Mouse (Mus musculus) intestine, embryonic 14.5 days (tissue): ENCODE measurements around the gene Usp39. TPM values are rescaled to one million over a fixed set of nuclear protein-coding genes. Genes with fewer than 3 reads are reported as not detected.
A peak's percentile ranks its signal among the peaks of the same experiment; 100 is the strongest.

Source experiments
- ATAC-seq: fragments of 200-750 bp; cut with Nextera tagmentation; replicated peaks from 2 replicates; pipeline ENCODE4 v1.8.0; 2017; ENCODE audit warnings: low read depth, moderate number of reproducible peaks, moderate TSS enrichment, moderate library complexity; ENCODE audit not compliant: low FRiP score, low TSS enrichment
- DNase-seq: peaks from one replicate; pipeline ENCODE4 v3.0.0-alpha.2; 2018; ENCODE audit warnings: low spot score
- H3K27ac ChIP-seq: fragments of 300-500 bp; sonication (generic); 2 replicates; pipeline ENCODE4 v1.5.1; 2014; ENCODE audit warnings: low read depth, mild to moderate bottlenecking, control low read depth
- H3K27me3 ChIP-seq: fragments of 300-500 bp; sonication (generic); replicated peaks from 2 replicates; pipeline ENCODE4 v1.6.1; 2014; ENCODE audit warnings: low read length, control low read depth; ENCODE audit not compliant: control insufficient read depth, insufficient read depth
- H3K36me3 ChIP-seq: fragments of 300-500 bp; sonication (generic); 2 replicates; pipeline ENCODE4 v1.6.1; 2014; ENCODE audit warnings: low read length, control low read depth; ENCODE audit not compliant: control insufficient read depth, insufficient read depth
- H3K4me1 ChIP-seq: fragments of 300-500 bp; sonication (generic); replicated peaks from 2 replicates; pipeline ENCODE4 v1.6.1; 2014; ENCODE audit warnings: low read length, control low read depth, mixed read lengths; ENCODE audit not compliant: control insufficient read depth, insufficient read depth
- H3K4me2 ChIP-seq: fragments of 300-500 bp; sonication (generic); 2 replicates; pipeline ENCODE4 v1.6.1; 2014; ENCODE audit warnings: low read length
- H3K4me3 ChIP-seq: fragments of 300-500 bp; sonication (generic); 2 replicates; pipeline ENCODE4 v1.5.1; 2014; ENCODE audit warnings: low read depth, low read length, control low read depth, mixed read lengths
- H3K9ac ChIP-seq: fragments of 300-500 bp; sonication (generic); 2 replicates; pipeline ENCODE4 v1.6.1; 2014; ENCODE audit warnings: mild to moderate bottlenecking, low read length
- H3K9me3 ChIP-seq: fragments of 300-500 bp; sonication (generic); 2 replicates; pipeline ENCODE4 v1.6.1; 2016; ENCODE audit warnings: low read length, control low read depth; ENCODE audit not compliant: control insufficient read depth
- WGBS: fragments of 180-500 bp; shearing (Covaris S2); extraction: QIAGEN DNeasy Blood & Tissue Kit; methylation state at CpG from one replicate; pipeline ENCODE4 v1.1.7; 2014; 5-methylcytosine and 5-hydroxymethylcytosine counted together
- polyA plus RNA-seq: library from polyadenylated mRNA; unstranded; fragments of >200 nt; fragmentation: Nextera tagmentation; extraction: Ambion mirVana; gene quantifications from 2 replicates; pipeline ENCODE4 v1.2.1, GENCODE M21; 2014

Gene Usp39
- polyA plus RNA-seq, 1 experiment from 2014 or later: 56.2 TPM

- no peaks in the 10 kb centered on the region for H3K9me3 ChIP-seq
- H3K4me3 ChIP-seq: no peak within 1 kb of the TSS
- H3K36me3 ChIP-seq: no peaks in the 10 kb centered on the region
- no peak within 1 kb of the TSS for H3K27ac ChIP-seq
- no peaks in the 10 kb centered on the region for H3K27me3 ChIP-seq
- ATAC-seq (no peak), DNase-seq (no peak)
- peaks cover 6% of the 10 kb centered on the region; the same call in 1 of the 2 replicates for H3K4me1 ChIP-seq
- 75% methylated on average over 4 of the region's 4 CpGs for WGBS
- no peak within 1 kb of the TSS for H3K9ac ChIP-seq
- no peak within 1 kb of the TSS for H3K4me2 ChIP-seq
These were observed 22.0 kb upstream of the Usp39 start, which contains the start of gene Rnf181 for GRCm38 (mm10) chr6:72366844-72367443. TSS of gene Rnf181 (minus strand) at chr6:72366956.

GRCm38 (mm10) chr6:72366304-72366703 is 21.3 kb upstream of the Usp39 start:
- H3K9ac ChIP-seq: no peak overlapping the region
- WGBS: 61% methylated on average over 3 of the region's 3 CpGs
- H3K4me2 ChIP-seq: no peak overlapping the region

GRCm38 (mm10) chr6:72364985-72365384 is 20.0 kb upstream of the Usp39 start:
- Histone ChIP-seq H3K27me3 (no peaks in the 10 kb centered on the region), H3K27ac (no peak overlapping the region), H3K36me3 (peaks cover 3% of the 10 kb centered on the region; the same call in 1 of the 2 replicates), H3K4me3 (no peak overlapping the region), H3K4me2 (no peak overlapping the region), H3K4me1 (peaks cover 17% of the 10 kb centered on the region), H3K9me3 (no peaks in the 10 kb centered on the region), H3K9ac (no peak overlapping the region)
- DNase-seq (no peak), ATAC-seq (no peak)
- WGBS: 78% methylated on average over 6 of the region's 6 CpGs

More at GRCm38 (mm10) chr6:72366304-72366703, 21.3 kb upstream of the Usp39 start:
- no peak for ATAC-seq
- Histone ChIP-seq H3K36me3 (no peaks in the 10 kb centered on the region), H3K27me3 (no peaks in the 10 kb centered on the region), H3K9me3 (no peaks in the 10 kb centered on the region), H3K27ac (no peak overlapping the region), H3K4me3 (no peak overlapping the region), H3K4me1 (peaks cover 7% of the 10 kb centered on the region)
- no peak for DNase-seq

GRCm38 (mm10) chr6:72364009-72364408 is 19.0 kb upstream of the Usp39 start:
- H3K9me3 ChIP-seq: no peaks in the 10 kb centered on the region
- ATAC-seq (no peak), DNase-seq (no peak)
- peaks cover 17% of the 10 kb centered on the region for H3K4me1 ChIP-seq
- no peak overlapping the region for H3K4me3 ChIP-seq
- H3K4me2 ChIP-seq: no peak overlapping the region
- 47% methylated on average over 7 of the region's 7 CpGs for WGBS
- H3K9ac ChIP-seq: no peak overlapping the region
- no peak overlapping the region for H3K27ac ChIP-seq
- no peaks in the 10 kb centered on the region for H3K27me3 ChIP-seq
- peaks cover 13% of the 10 kb centered on the region for H3K36me3 ChIP-seq

GRCm38 (mm10) chr6:72362132-72363028 is 17.4 kb upstream of the Usp39 start:
- peaks cover 26% of the 10 kb centered on the region for H3K36me3 ChIP-seq
- H3K4me3 ChIP-seq: peak overlapping the region; percentile 84
- peaks cover 18% of the 10 kb centered on the region for H3K4me1 ChIP-seq
- ATAC-seq (peak; percentile 98), DNase-seq (peak; percentile 91)
- no peaks in the 10 kb centered on the region for H3K9me3 ChIP-seq
- H3K4me2 ChIP-seq: peak overlapping the region; percentile 72
- WGBS: under 1% methylated on average over 42 of the region's 42 CpGs
- peak overlapping the region; percentile 55 for H3K9ac ChIP-seq
- no peaks in the 10 kb centered on the region for H3K27me3 ChIP-seq
- H3K27ac ChIP-seq: peak overlapping the region; percentile 47

DNA sequence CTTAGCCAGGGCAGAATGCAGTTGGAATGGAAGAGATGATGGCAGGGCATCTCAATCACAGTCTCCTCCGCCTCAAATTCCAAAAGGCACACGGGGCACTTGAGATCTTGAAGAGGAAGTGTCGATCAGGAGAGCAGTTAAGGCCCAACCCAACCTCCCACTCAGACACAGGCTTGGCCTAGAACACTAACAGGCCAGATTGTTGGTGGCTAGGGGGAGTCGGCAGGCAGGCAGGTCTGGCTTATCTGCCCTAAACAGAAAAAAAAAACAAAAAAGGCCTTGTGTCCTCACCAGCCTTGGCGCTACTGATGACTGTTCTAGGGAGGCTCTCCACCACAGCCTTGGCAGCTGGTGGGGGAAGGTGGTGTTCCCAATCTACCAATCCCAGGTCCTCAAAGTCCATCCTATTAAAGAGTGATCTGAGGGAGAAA is 16.2 kb upstream of the Usp39 start:
- peaks cover 23% of the 10 kb centered on the region for H3K4me1 ChIP-seq
- H3K27ac ChIP-seq: no peak overlapping the region
- no peaks in the 10 kb centered on the region for H3K27me3 ChIP-seq
- peak overlapping the region; percentile 84 for H3K4me3 ChIP-seq
- DNase-seq (no peak), ATAC-seq (no peak)
- H3K36me3 ChIP-seq: peaks cover 26% of the 10 kb centered on the region
- H3K4me2 ChIP-seq: peak overlapping the region; percentile 72
- 55% methylated on average over 5 of the region's 5 CpGs for WGBS
- H3K9me3 ChIP-seq: no peaks in the 10 kb centered on the region
- H3K9ac ChIP-seq: peak overlapping the region; percentile 55

DNA sequence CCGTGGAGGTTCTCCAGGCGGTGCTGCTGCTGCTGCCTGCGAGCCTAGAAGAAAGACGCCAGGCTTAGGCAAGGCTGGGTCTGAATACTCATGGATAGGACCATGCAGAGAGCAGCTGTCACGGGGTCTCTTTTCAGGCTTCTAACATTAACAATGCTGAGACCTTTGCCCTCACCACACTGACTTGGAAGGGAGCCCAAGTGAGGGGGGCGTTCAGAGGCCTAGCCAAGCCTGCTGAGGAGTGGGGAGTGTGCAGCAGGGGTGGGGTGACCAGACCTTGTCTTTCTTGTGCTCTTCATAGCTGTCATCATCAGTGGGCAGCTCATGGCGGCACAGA is 15.6 kb upstream of the Usp39 start:
- 0 out of 2 replicates have a peak overlapping the region, but pooled peaks have one; percentile 72 for H3K4me2 ChIP-seq
- no peaks in the 10 kb centered on the region for H3K27me3 ChIP-seq
- 48% methylated on average over 7 of the region's 7 CpGs for WGBS
- H3K4me1 ChIP-seq: peaks cover 23% of the 10 kb centered on the region
- peaks cover 26% of the 10 kb centered on the region for H3K36me3 ChIP-seq
- no peaks in the 10 kb centered on the region for H3K9me3 ChIP-seq
- no peak for ATAC-seq
- no peak overlapping the region for H3K4me3 ChIP-seq
- no peak overlapping the region for H3K9ac ChIP-seq
- no peak for DNase-seq
- no peak overlapping the region for H3K27ac ChIP-seq

- 71% methylated on average over 11 of the region's 11 CpGs for WGBS
- Histone ChIP-seq H3K36me3 (peaks cover 26% of the 10 kb centered on the region), H3K27me3 (no peaks in the 10 kb centered on the region), H3K4me3 (no peak overlapping the region), H3K4me2 (no peak overlapping the region), H3K9ac (no peak overlapping the region), H3K9me3 (no peaks in the 10 kb centered on the region), H3K27ac (no peak overlapping the region), H3K4me1 (peaks cover 23% of the 10 kb centered on the region)
- ATAC-seq (no peak), DNase-seq (no peak)
These were observed 15.1 kb upstream of the Usp39 start for GRCm38 (mm10) chr6:72359891-72360598.
